Mouse (Mus musculus) intestine, embryonic 14.5 days (tissue): ENCODE measurements at regions not wholly inside any gene's neighbourhood (a gene's known extent, or its start where the extent isn't known, plus 50 kb on each side); places are given as distances from the start of the nearest gene placed in this dataset.

Source experiments
- ATAC-seq: fragments of 200-750 bp; cut with Nextera tagmentation; replicated peaks from 2 replicates; pipeline ENCODE4 v1.8.0; 2017; ENCODE audit warnings: low read depth, moderate number of reproducible peaks, moderate TSS enrichment, moderate library complexity; ENCODE audit not compliant: low FRiP score, low TSS enrichment
- DNase-seq: peaks from one replicate; pipeline ENCODE4 v3.0.0-alpha.2; 2018; ENCODE audit warnings: low spot score
- H3K27ac ChIP-seq: fragments of 300-500 bp; sonication (generic); 2 replicates; pipeline ENCODE4 v1.5.1; 2014; ENCODE audit warnings: low read depth, mild to moderate bottlenecking, control low read depth
- H3K27me3 ChIP-seq: fragments of 300-500 bp; sonication (generic); replicated peaks from 2 replicates; pipeline ENCODE4 v1.6.1; 2014; ENCODE audit warnings: low read length, control low read depth; ENCODE audit not compliant: control insufficient read depth, insufficient read depth
- H3K36me3 ChIP-seq: fragments of 300-500 bp; sonication (generic); 2 replicates; pipeline ENCODE4 v1.6.1; 2014; ENCODE audit warnings: low read length, control low read depth; ENCODE audit not compliant: control insufficient read depth, insufficient read depth
- H3K4me1 ChIP-seq: fragments of 300-500 bp; sonication (generic); replicated peaks from 2 replicates; pipeline ENCODE4 v1.6.1; 2014; ENCODE audit warnings: low read length, control low read depth, mixed read lengths; ENCODE audit not compliant: control insufficient read depth, insufficient read depth
- H3K4me2 ChIP-seq: fragments of 300-500 bp; sonication (generic); 2 replicates; pipeline ENCODE4 v1.6.1; 2014; ENCODE audit warnings: low read length
- H3K4me3 ChIP-seq: fragments of 300-500 bp; sonication (generic); 2 replicates; pipeline ENCODE4 v1.5.1; 2014; ENCODE audit warnings: low read depth, low read length, control low read depth, mixed read lengths
- H3K9ac ChIP-seq: fragments of 300-500 bp; sonication (generic); 2 replicates; pipeline ENCODE4 v1.6.1; 2014; ENCODE audit warnings: mild to moderate bottlenecking, low read length
- H3K9me3 ChIP-seq: fragments of 300-500 bp; sonication (generic); 2 replicates; pipeline ENCODE4 v1.6.1; 2016; ENCODE audit warnings: low read length, control low read depth; ENCODE audit not compliant: control insufficient read depth
- WGBS: fragments of 180-500 bp; shearing (Covaris S2); extraction: QIAGEN DNeasy Blood & Tissue Kit; methylation state at CpG from one replicate; pipeline ENCODE4 v1.1.7; 2014; 5-methylcytosine and 5-hydroxymethylcytosine counted together

GRCm38 (mm10) chr9:25408518-25408917 is 72.8 kb upstream of the Eepd1 start:
- no peaks in the 10 kb centered on the region for H3K27me3 ChIP-seq
- H3K9ac ChIP-seq: no peak overlapping the region
- H3K4me3 ChIP-seq: no peak overlapping the region
- H3K9me3 ChIP-seq: no peaks in the 10 kb centered on the region
- H3K4me1 ChIP-seq: no peaks in the 10 kb centered on the region
- no peak overlapping the region for H3K27ac ChIP-seq
- ATAC-seq: no peak
- no peak overlapping the region for H3K4me2 ChIP-seq
- WGBS: 87% methylated on average over 3 of the region's 3 CpGs
- DNase-seq: no peak
- no peaks in the 10 kb centered on the region for H3K36me3 ChIP-seq

- no peaks in the 10 kb centered on the region for H3K36me3 ChIP-seq
- H3K27ac ChIP-seq: no peak overlapping the region
- H3K4me3 ChIP-seq: no peak overlapping the region
- no peaks in the 10 kb centered on the region for H3K9me3 ChIP-seq
- 71% methylated on average over 5 of the region's 5 CpGs for WGBS
- no peak overlapping the region for H3K9ac ChIP-seq
- H3K27me3 ChIP-seq: no peaks in the 10 kb centered on the region
- ATAC-seq: no peak
- DNase-seq: no peak
- no peaks in the 10 kb centered on the region for H3K4me1 ChIP-seq
- H3K4me2 ChIP-seq: no peak overlapping the region
Measured at GRCm38 (mm10) chr9:25409729-25410128, 71.6 kb upstream of the Eepd1 start.

- no peak for DNase-seq
Measured at GRCm38 (mm10) chr9:25413873-25414272, 67.5 kb upstream of the Eepd1 start.

GRCm38 (mm10) chr9:25414315-25414714 is 67.0 kb upstream of the Eepd1 start:
- H3K4me3 ChIP-seq: no peak overlapping the region
- no peaks in the 10 kb centered on the region for H3K27me3 ChIP-seq
- no peaks in the 10 kb centered on the region for H3K36me3 ChIP-seq
- WGBS: 68% methylated on average over 2 of the region's 2 CpGs
- no peak overlapping the region for H3K27ac ChIP-seq
- H3K9ac ChIP-seq: no peak overlapping the region
- ATAC-seq (no peak), DNase-seq (no peak)
- H3K4me2 ChIP-seq: no peak overlapping the region
- H3K9me3 ChIP-seq: no peaks in the 10 kb centered on the region
- H3K4me1 ChIP-seq: no peaks in the 10 kb centered on the region

More at GRCm38 (mm10) chr9:25413873-25414272, 67.5 kb upstream of the Eepd1 start:
- H3K9ac ChIP-seq: no peak overlapping the region
- H3K4me1 ChIP-seq: no peaks in the 10 kb centered on the region
- no peaks in the 10 kb centered on the region for H3K36me3 ChIP-seq
- no peaks in the 10 kb centered on the region for H3K27me3 ChIP-seq
- H3K4me3 ChIP-seq: no peak overlapping the region
- no peak overlapping the region for H3K4me2 ChIP-seq
- 83% methylated on average over 3 of the region's 3 CpGs for WGBS
- no peak for ATAC-seq
- H3K9me3 ChIP-seq: no peaks in the 10 kb centered on the region
- H3K27ac ChIP-seq: no peak overlapping the region

GRCm38 (mm10) chr9:25426941-25427340 is 54.4 kb upstream of the Eepd1 start:
- Histone ChIP-seq H3K27me3 (no peaks in the 10 kb centered on the region), H3K9me3 (no peaks in the 10 kb centered on the region), H3K36me3 (no peaks in the 10 kb centered on the region), H3K4me3 (no peak overlapping the region), H3K4me2 (no peak overlapping the region), H3K4me1 (no peaks in the 10 kb centered on the region), H3K27ac (no peak overlapping the region), H3K9ac (no peak overlapping the region)
- WGBS: 92% methylated on average over 1 of the region's 1 CpGs
- no peak for DNase-seq
- no peak for ATAC-seq

- Histone ChIP-seq H3K27ac (no peak overlapping the region), H3K4me2 (no peak overlapping the region), H3K36me3 (no peaks in the 10 kb centered on the region), H3K4me3 (no peak overlapping the region), H3K27me3 (no peaks in the 10 kb centered on the region), H3K9me3 (no peaks in the 10 kb centered on the region), H3K4me1 (no peaks in the 10 kb centered on the region), H3K9ac (no peak overlapping the region)
- WGBS: 69% methylated on average over 6 of the region's 6 CpGs
- no peak for DNase-seq
- ATAC-seq: no peak
Measured at GRCm38 (mm10) chr9:25429450-25430213, 51.7 kb upstream of the Eepd1 start.
